Mouse (Mus musculus) CH12.LX (cell line): Measurements from ENCODE around the gene Alpk3. TPM values are rescaled to one million over a fixed set of nuclear protein-coding genes. Genes with fewer than 3 reads are reported as not detected.

Experiments
- DNase-seq: peaks from one replicate; pipeline ENCODE4 v3.0.0-alpha.2; 2013; ENCODE audit errors: extremely low read depth
- H3K27ac ChIP-seq: 2 replicates; pipeline ENCODE4 v1.5.1; 2012; ENCODE audit warnings: low read depth, mild to moderate bottlenecking, control low read depth, moderate library complexity; ENCODE audit not compliant: insufficient read depth
- H3K27me3 ChIP-seq: replicated peaks from 2 replicates; pipeline ENCODE3; 2012; ENCODE audit warnings: inconsistent platforms
- H3K36me3 ChIP-seq, 2 experiments: replicated peaks in 1 of 2; 2 replicates each; pipeline versions ENCODE3 to v1.6.1; 2012; ENCODE audit warnings: inconsistent platforms in 1 of 2, low read length in 1 of 2, mild to moderate bottlenecking in 1 of 2, mixed read lengths in 1 of 2, moderate library complexity in 1 of 2; ENCODE audit not compliant: control insufficient read depth in 1 of 2, insufficient read depth in 1 of 2
- H3K4me1 ChIP-seq, 2 experiments: 2 replicates each; pipeline ENCODE4 v1.6.1; 2012; ENCODE audit warnings: inconsistent platforms in 1 of 2, moderate library complexity in 1 of 2; ENCODE audit not compliant: insufficient read depth in 2 of 2, control insufficient read depth in 1 of 2
- H3K4me2 ChIP-seq: 2 replicates; pipeline ENCODE4 v1.6.1; 2012; ENCODE audit warnings: low read depth, mild to moderate bottlenecking, control low read depth; ENCODE audit not compliant: poor library complexity, insufficient read depth, severe bottlenecking
- H3K4me3 ChIP-seq, 3 experiments: fragments of 150-350 bp in 1 of 3; sonication (generic) in 1 of 3; replicated peaks in 1 of 3; 2 replicates each; pipeline versions ENCODE3 to v1.5.1; 2011 to 2012; ENCODE audit warnings: low read depth in 2 of 3, low read length in 2 of 3, mild to moderate bottlenecking in 2 of 3, moderate library complexity in 2 of 3, control low read depth in 1 of 3, improper control_type of control experiment in 1 of 3, inconsistent platforms in 1 of 3, mixed read lengths in 1 of 3; ENCODE audit not compliant: poor library complexity in 1 of 3
- H3K79me2 ChIP-seq: replicated peaks from 2 replicates; pipeline ENCODE4 v1.6.1; 2012; ENCODE audit warnings: mild to moderate bottlenecking, moderate library complexity; ENCODE audit not compliant: control insufficient read depth, poor library complexity, insufficient read depth, severe bottlenecking; ENCODE audit errors: extremely low read depth
- H3K9ac ChIP-seq: 2 replicates; pipeline ENCODE4 v1.6.1; 2012; ENCODE audit warnings: low read depth, mild to moderate bottlenecking, control low read depth, moderate library complexity; ENCODE audit not compliant: insufficient read depth
- H3K9me3 ChIP-seq: replicated peaks from 2 replicates; pipeline ENCODE3; 2012; ENCODE audit warnings: low read length, inconsistent platforms, mixed read lengths
- CHD1 ChIP-seq: IDR thresholded peaks from 2 replicates; pipeline ENCODE4 v1.6.1; 2012; ENCODE audit warnings: low read depth, low read length, improper control_type of control experiment, inconsistent platforms
- CTCF ChIP-seq, 2 experiments: IDR thresholded peaks in 1 of 2; conservative IDR thresholded peaks in 1 of 2; 2 replicates each; pipeline ENCODE4 v1.5.1; 2011 to 2012; ENCODE audit warnings: low read depth in 2 of 2, low read length in 2 of 2, improper control_type of control experiment in 1 of 2, inconsistent platforms in 1 of 2, mild to moderate bottlenecking in 1 of 2, moderate library complexity in 1 of 2
- ELF1 ChIP-seq: IDR thresholded peaks from 2 replicates; pipeline ENCODE4 v1.6.1; 2014; ENCODE audit warnings: low read depth, mild to moderate bottlenecking, inconsistent platforms, low read length, improper control_type of control experiment
- IRF4 ChIP-seq: IDR thresholded peaks from 2 replicates; pipeline ENCODE4 v1.6.1; 2014; ENCODE audit warnings: low read depth, mild to moderate bottlenecking, inconsistent platforms, low read length, improper control_type of control experiment
- JUND ChIP-seq: conservative IDR thresholded peaks from 2 replicates; pipeline ENCODE4 v1.6.1; 2011; ENCODE audit warnings: low read depth, low read length, improper control_type of control experiment
- KAT2A ChIP-seq: IDR thresholded peaks from 2 replicates; pipeline ENCODE4 v1.6.1; 2012; ENCODE audit warnings: low read length, improper control_type of control experiment, inconsistent platforms; ENCODE audit not compliant: insufficient replicate concordance
- MAFK ChIP-seq: IDR thresholded peaks from 2 replicates; pipeline ENCODE4 v1.6.1; 2011; ENCODE audit warnings: low read length, improper control_type of control experiment; ENCODE audit not compliant: insufficient replicate concordance
- MAX ChIP-seq: IDR thresholded peaks from 2 replicates; pipeline ENCODE4 v1.6.1; 2011; ENCODE audit warnings: low read length, improper control_type of control experiment
- MEF2A ChIP-seq: IDR thresholded peaks from 2 replicates; pipeline ENCODE4 v1.6.1; 2014; ENCODE audit warnings: low read depth, mild to moderate bottlenecking, inconsistent platforms, low read length, improper control_type of control experiment, borderline replicate concordance
- MYC ChIP-seq: IDR thresholded peaks from 2 replicates; pipeline ENCODE4 v1.6.1; 2011; ENCODE audit warnings: low read depth, mild to moderate bottlenecking, improper control_type of control experiment, low read length
- PAX5 ChIP-seq: IDR thresholded peaks from 2 replicates; pipeline ENCODE4 v1.6.1; 2012; ENCODE audit warnings: low read length, inconsistent platforms, mixed read lengths
- RCOR1 ChIP-seq: conservative IDR thresholded peaks from 2 replicates; pipeline ENCODE4 v1.6.1; 2012; ENCODE audit warnings: low read depth, mild to moderate bottlenecking, inconsistent platforms, low read length, improper control_type of control experiment
- TCF12 ChIP-seq: IDR thresholded peaks from 2 replicates; pipeline ENCODE4 v1.6.1; 2014; ENCODE audit warnings: low read depth, mild to moderate bottlenecking, inconsistent platforms, low read length, improper control_type of control experiment
- UBTF ChIP-seq: IDR thresholded peaks from 2 replicates; pipeline ENCODE4 v1.6.1; 2012; ENCODE audit warnings: low read depth, mild to moderate bottlenecking, inconsistent platforms, low read length, improper control_type of control experiment, moderate library complexity
- dilution Hi-C: fragments of 300-500 bp; cut with MboI; formaldehyde crosslinking; loops from 2 replicates; pipeline ENCODE4 v1.14.3; 2020; ENCODE audit warnings: low sequenced_read_pairs; ENCODE audit not compliant: extremely low pct_unique_long_range_greater_than_20kb, extremely low pct_ligation_motif_present
- in situ Hi-C: fragments of 300-500 bp; cut with MboI; formaldehyde crosslinking; loops from 3 replicates; pipeline ENCODE4 v1.14.3; 2019; ENCODE audit warnings: low sequenced_read_pairs, low pct_ligation_motif_present, low pct_unique_long_range_greater_than_20kb, mixed read lengths
- polyA plus RNA-seq: library from polyadenylated mRNA; unstranded; fragments of >175 nt; gene quantifications from 2 replicates; pipeline ENCODE4 v1.2.1, GENCODE M21; 2012; ENCODE audit warnings: low read depth; ENCODE audit not compliant: insufficient read length
- total RNA-seq, 2 experiments: library from RNA; depleted of rRNA; stranded (reverse); fragments of 300-350 nt in 1 of 2; fragments of >200 nt in 1 of 2; gene quantifications; 2 replicates each; pipeline ENCODE4 v1.2.3; 2012 to 2014

The Alpk3 gene
- total and polyA plus RNA-seq, 3 experiments = 0.13 to 1.1 (median 0.64) TPM

GRCm38 (mm10) chr7:81024651-81025050 lies 32.7 kb upstream of the Alpk3 start:
- no peaks in the 10 kb centered on the region; the same call in none of the 2 replicates for H3K79me2 ChIP-seq
- dilution Hi-C loops = no loop called here
- TF ChIP-seq MEF2A (no peak), CHD1 (no peak), PAX5 (no peak), KAT2A (no peak), MAX (no peak), TCF12 (no peak)
- TF ChIP-seq, all 38 proteins: peak for 0
- Histone ChIP-seq H3K9ac (no peak overlapping the region), H3K27me3 (no peaks in the 10 kb centered on the region), H3K4me1 (no peaks in the 10 kb centered on the region), H3K27ac (no peak overlapping the region), H3K9me3 (no peaks in the 10 kb centered on the region), H3K4me3 (no peak overlapping the region), H3K4me2 (no peak overlapping the region), H3K36me3 (peaks cover 60 to 92% of the 10 kb centered on the region in 2 experiments)
- in situ Hi-C loops = no loop called here
- DNase-seq = no peak

DNA sequence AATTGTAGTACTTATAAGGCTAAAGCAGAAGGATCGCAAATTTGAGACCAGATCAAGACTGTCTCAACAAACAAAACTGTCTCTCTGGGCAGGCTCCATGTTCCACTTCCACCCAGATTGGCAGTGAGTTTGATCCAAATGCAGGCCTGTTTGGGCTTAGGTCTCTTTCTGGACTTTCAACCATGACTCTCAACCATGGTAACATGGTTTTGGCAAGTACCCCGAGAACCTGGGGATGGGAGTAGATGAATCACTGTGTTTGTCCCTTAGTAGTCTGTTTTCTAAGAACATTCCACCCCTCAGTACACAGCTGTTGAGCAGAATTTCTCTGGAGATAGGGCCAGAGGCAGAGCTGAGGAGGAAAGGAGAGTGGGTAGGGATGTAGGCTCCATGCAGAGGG lies 31.6 kb upstream of the Alpk3 start:
- Histone ChIP-seq H3K9ac (no peak overlapping the region), H3K27ac (no peak overlapping the region), H3K79me2 (no peaks in the 10 kb centered on the region; the same call in none of the 2 replicates), H3K27me3 (no peaks in the 10 kb centered on the region), H3K4me3 (no peak overlapping the region), H3K4me1 (no peaks in the 10 kb centered on the region), H3K36me3 (peaks cover 66 to 93% of the 10 kb centered on the region in 2 experiments), H3K9me3 (peaks cover 1% of the 10 kb centered on the region), H3K4me2 (no peak overlapping the region)
- no peak for TF ChIP-seq CTCF (conservative IDR thresholded peaks at IDR 0.05 in 1 of 2, IDR thresholded peaks at IDR 0.05 in 1 of 2; ENCODE audit: low read depth in 2 of 2, low read length in 2 of 2)
- no peak for TF ChIP-seq MYC
- no peak for TF ChIP-seq KAT2A
- in situ Hi-C loops (no loop called here), dilution Hi-C loops (no loop called here)
- DNase-seq = no peak

- no peaks in the 10 kb centered on the region for H3K4me1 ChIP-seq
- TF ChIP-seq IRF4 = no peak
- no peak for TF ChIP-seq UBTF
- no peak for TF ChIP-seq JUND
- no peak for TF ChIP-seq ELF1
- no peak for TF ChIP-seq RCOR1
- TF ChIP-seq MAFK = no peak
- TF ChIP-seq, all 38 proteins: peak for 0
- Histone ChIP-seq H3K36me3 (peaks cover 64 to 92% of the 10 kb centered on the region in 2 experiments), H3K79me2 (no peaks in the 10 kb centered on the region), H3K9ac (no peak overlapping the region), H3K4me2 (no peak overlapping the region), H3K4me3 (no peak overlapping the region), H3K27ac (no peak overlapping the region), H3K27me3 (no peaks in the 10 kb centered on the region), H3K9me3 (no peaks in the 10 kb centered on the region)
- DNase-seq = no peak
- in situ Hi-C loops (no loop called here), dilution Hi-C loops (no loop called here)
These were observed 17.7 kb upstream of the Alpk3 start for GRCm38 (mm10) chr7:81039711-81040110.
